Mouse (Mus musculus): Measurements from ENCODE around the gene Ptpro. TPM values are rescaled to one million over a fixed set of nuclear protein-coding genes. Genes with fewer than 3 reads are reported as not detected.

Gene Ptpro
- polyA plus RNA-seq, 1 experiment from 2014 or later = 4.5 TPM

DNA sequence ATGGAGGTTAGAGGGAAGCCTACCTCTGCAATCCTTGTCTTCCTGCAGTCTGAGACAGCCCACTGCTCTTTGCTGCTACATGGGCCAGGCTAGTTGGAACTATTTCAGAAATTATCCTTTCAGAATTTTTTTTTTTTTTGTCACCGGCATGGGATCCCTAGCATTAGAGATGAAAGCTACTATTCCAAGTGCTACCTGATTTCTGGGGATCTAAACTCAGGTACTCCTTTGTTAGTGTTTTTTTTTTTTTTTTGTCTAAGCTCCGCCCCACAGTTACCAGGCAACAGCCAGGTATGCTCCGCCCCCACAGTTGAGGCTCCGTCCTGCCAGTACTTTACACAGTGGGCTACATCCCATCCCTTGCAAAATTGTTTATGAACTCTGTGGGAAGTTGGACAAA is 76.1 kb downstream of the Ptpro start:
- Histone ChIP-seq H3K36me3 (replicated peaks; ENCODE audit: control insufficient read depth, insufficient read depth, low read depth, low read length) (no peaks in the 10 kb centered on the region), H3K27me3 (ENCODE audit: control insufficient read depth, insufficient read depth, low read length) (no peaks in the 10 kb centered on the region), H3K9ac (replicated peaks; ENCODE audit: low read length) (no peak overlapping the region), H3K27ac (replicated peaks; ENCODE audit: low read depth, low read length) (no peak overlapping the region), H3K9me3 (replicated peaks; ENCODE audit: control insufficient read depth, low read length) (no peaks in the 10 kb centered on the region), H3K4me2 (ENCODE audit: low read depth, low read length) (no peak overlapping the region), H3K4me3 (ENCODE audit: low read depth, low read length) (no peak overlapping the region), H3K4me1 (ENCODE audit: control insufficient read depth, insufficient read depth, low read length) (no peaks in the 10 kb centered on the region)
- DNase-seq (ENCODE audit: low spot score) (no peak), ATAC-seq (replicated peaks; ENCODE audit: insufficient number of reproducible peaks, low FRiP score, low TSS enrichment, low read depth) (no peak)
- whole genome bisulfite sequencing = 69% methylated on average over 4 of the region's 4 CpGs

DNA sequence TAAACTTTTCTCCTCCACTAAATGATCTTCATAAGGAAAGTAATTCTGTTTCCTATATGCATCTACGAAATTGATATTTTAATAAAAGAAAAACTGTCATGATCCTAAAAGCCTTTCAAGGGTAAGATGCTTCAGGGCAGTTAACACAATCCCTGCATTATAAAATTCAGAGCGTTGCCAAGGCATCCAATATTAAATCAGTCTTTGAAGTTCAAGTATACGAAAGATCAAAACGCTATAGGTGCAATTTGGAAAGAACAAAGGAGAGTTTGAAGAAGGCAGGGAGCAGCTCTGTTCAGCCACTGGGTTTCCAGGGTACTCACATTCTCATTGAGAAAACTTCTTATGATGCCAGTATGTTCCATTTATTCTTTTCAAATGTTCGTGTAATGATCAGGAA is 78.7 kb downstream of the Ptpro start:
- Histone ChIP-seq H3K36me3 (replicated peaks; ENCODE audit: control insufficient read depth, insufficient read depth, low read depth, low read length) (no peaks in the 10 kb centered on the region), H3K9ac (replicated peaks; ENCODE audit: low read length) (no peak overlapping the region), H3K27me3 (ENCODE audit: control insufficient read depth, insufficient read depth, low read length) (no peaks in the 10 kb centered on the region), H3K4me2 (ENCODE audit: low read depth, low read length) (no peak overlapping the region), H3K4me1 (ENCODE audit: control insufficient read depth, insufficient read depth, low read length) (no peaks in the 10 kb centered on the region), H3K27ac (replicated peaks; ENCODE audit: low read depth, low read length) (no peak overlapping the region), H3K4me3 (ENCODE audit: low read depth, low read length) (no peak overlapping the region), H3K9me3 (replicated peaks; ENCODE audit: control insufficient read depth, low read length) (no peaks in the 10 kb centered on the region)
- 72% methylated on average over 5 of the region's 5 CpGs for WGBS
- no peak for ATAC-seq (replicated peaks; ENCODE audit: insufficient number of reproducible peaks, low FRiP score, low TSS enrichment, low read depth)
- no peak for DNase-seq (ENCODE audit: low spot score)

DNA sequence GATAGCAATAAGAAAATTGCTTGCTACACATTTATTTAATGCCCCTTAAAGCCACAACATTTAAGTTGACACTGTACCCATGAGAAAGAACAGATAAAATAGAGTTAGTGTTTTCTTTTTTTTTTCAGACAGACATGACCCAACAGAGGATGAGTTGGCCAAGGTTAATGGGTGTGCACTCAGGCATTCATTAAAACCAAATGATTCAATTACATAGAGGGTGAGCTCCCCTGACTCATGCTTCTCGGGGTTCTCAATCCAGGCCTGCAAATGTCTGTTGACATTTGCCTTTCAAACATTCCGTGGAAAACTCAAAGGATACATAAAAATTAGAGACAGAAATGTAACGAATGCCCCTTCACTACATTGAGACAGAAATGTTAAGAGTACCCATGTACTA is 79.7 kb downstream of the Ptpro start:
- no peak overlapping the region for H3K27ac ChIP-seq (replicated peaks; ENCODE audit: low read depth, low read length)
- 82% methylated on average over 3 of the region's 3 CpGs for WGBS
- H3K9me3 ChIP-seq (replicated peaks; ENCODE audit: control insufficient read depth, low read length) = no peaks in the 10 kb centered on the region
- no peak overlapping the region for H3K9ac ChIP-seq (replicated peaks; ENCODE audit: low read length)
- H3K4me1 ChIP-seq (ENCODE audit: control insufficient read depth, insufficient read depth, low read length) = no peaks in the 10 kb centered on the region
- H3K4me3 ChIP-seq (ENCODE audit: low read depth, low read length) = no peak overlapping the region
- H3K36me3 ChIP-seq (replicated peaks; ENCODE audit: control insufficient read depth, insufficient read depth, low read depth, low read length) = no peaks in the 10 kb centered on the region
- H3K27me3 ChIP-seq (ENCODE audit: control insufficient read depth, insufficient read depth, low read length) = no peaks in the 10 kb centered on the region
- DNase-seq (ENCODE audit: low spot score) (no peak), ATAC-seq (replicated peaks; ENCODE audit: insufficient number of reproducible peaks, low FRiP score, low TSS enrichment, low read depth) (no peak)
- H3K4me2 ChIP-seq (ENCODE audit: low read depth, low read length) = no peak overlapping the region

DNA sequence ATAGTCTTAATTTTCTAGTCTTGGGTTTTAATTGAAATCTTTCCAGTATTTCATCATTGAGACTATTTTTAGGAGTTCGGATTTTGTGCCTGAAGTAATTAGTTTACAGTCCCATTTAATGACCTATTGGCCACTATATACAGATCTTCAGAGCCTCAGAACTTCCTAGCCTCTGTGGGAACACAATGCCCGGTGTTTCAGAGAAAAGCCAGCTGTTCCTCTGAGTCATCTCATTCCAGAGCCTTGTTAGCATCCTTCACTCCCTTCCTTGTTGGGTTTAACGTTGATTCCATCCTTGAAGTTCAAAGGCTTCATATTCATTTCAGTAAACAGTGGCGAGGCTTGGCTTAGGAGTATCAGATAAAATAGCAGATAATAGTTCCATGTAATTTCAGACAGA is 87.0 kb downstream of the Ptpro start:
- WGBS = 71% methylated on average over 4 of the region's 4 CpGs
- DNase-seq (ENCODE audit: low spot score) (no peak), ATAC-seq (replicated peaks; ENCODE audit: insufficient number of reproducible peaks, low FRiP score, low TSS enrichment, low read depth) (no peak)
- H3K4me1 ChIP-seq (ENCODE audit: control insufficient read depth, insufficient read depth, low read length) = no peaks in the 10 kb centered on the region
- no peaks in the 10 kb centered on the region for H3K36me3 ChIP-seq (replicated peaks; ENCODE audit: control insufficient read depth, insufficient read depth, low read depth, low read length)
- H3K9me3 ChIP-seq (replicated peaks; ENCODE audit: control insufficient read depth, low read length) = no peaks in the 10 kb centered on the region
- no peak overlapping the region for H3K9ac ChIP-seq (replicated peaks; ENCODE audit: low read length)
- no peak overlapping the region for H3K27ac ChIP-seq (replicated peaks; ENCODE audit: low read depth, low read length)
- H3K4me3 ChIP-seq (ENCODE audit: low read depth, low read length) = no peak overlapping the region
- no peaks in the 10 kb centered on the region for H3K27me3 ChIP-seq (ENCODE audit: control insufficient read depth, insufficient read depth, low read length)
- no peak overlapping the region for H3K4me2 ChIP-seq (ENCODE audit: low read depth, low read length)

DNA sequence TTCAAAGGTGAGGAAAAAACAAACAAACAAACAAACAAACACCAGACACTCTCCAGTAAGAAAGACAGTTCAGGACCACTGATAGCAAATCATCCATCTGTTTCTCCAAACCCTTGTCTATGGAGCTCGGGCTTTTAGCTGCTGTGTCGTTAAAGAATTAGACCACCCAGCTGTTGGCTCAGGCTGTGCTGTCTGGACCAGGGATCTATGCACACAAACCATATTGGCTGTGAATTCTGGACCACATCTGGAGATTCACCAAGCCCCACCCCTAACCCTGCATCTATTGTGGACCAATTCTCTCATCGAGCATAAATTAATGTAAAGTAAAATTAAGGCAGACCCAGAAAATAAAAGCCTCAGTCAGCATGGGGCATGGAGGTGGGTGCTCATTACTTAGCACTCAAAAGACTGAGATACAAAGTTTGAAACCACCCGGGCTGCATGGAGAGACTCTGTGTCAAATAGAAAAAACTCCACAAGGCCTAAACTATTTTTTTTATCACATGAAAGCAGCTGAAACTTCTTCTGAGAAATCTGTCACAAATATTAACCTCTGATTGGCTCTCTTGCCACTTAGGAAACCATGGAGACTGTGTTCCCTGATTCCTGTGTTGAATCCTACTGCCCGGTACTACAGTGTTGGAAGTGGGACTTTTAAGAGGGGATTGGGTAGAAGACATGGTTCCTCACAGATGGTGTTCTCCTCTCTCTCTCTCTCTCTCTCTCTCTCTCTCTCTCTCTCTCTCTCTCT is 91.7 kb downstream of the Ptpro start:
- Histone ChIP-seq H3K9me3 (replicated peaks; ENCODE audit: control insufficient read depth, low read length) (no peaks in the 10 kb centered on the region), H3K9ac (replicated peaks; ENCODE audit: low read length) (no peak overlapping the region), H3K4me3 (ENCODE audit: low read depth, low read length) (no peak overlapping the region), H3K27me3 (ENCODE audit: control insufficient read depth, insufficient read depth, low read length) (no peaks in the 10 kb centered on the region), H3K4me1 (ENCODE audit: control insufficient read depth, insufficient read depth, low read length) (no peaks in the 10 kb centered on the region), H3K36me3 (replicated peaks; ENCODE audit: control insufficient read depth, insufficient read depth, low read depth, low read length) (no peaks in the 10 kb centered on the region), H3K4me2 (ENCODE audit: low read depth, low read length) (no peak overlapping the region), H3K27ac (replicated peaks; ENCODE audit: low read depth, low read length) (no peak overlapping the region)
- DNase-seq (ENCODE audit: low spot score) (no peak), ATAC-seq (replicated peaks; ENCODE audit: insufficient number of reproducible peaks, low FRiP score, low TSS enrichment, low read depth) (no peak)
- WGBS = 65% methylated on average over 5 of the region's 5 CpGs

DNA sequence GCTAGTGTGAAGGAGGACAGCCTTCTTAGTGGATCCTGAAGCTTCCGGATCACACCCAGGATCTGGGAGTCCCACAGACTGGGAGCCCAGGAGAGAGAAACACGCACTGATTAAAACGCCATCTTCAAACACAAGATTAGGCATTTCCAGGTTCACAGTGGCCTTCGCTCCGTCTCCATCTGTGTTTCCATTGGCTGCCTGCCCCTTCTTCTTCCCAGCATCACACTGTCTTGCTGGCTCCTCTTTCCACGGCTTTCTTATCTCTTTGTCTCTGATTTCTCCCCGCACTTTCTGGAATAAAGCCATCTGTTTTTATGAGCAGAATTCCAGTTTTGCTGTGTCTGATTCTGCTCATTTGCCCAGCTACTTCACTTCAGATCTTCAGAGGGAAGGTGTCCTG is 108.0 kb downstream of the Ptpro start:
- Histone ChIP-seq H3K27me3 (ENCODE audit: control insufficient read depth, insufficient read depth, low read length) (no peaks in the 10 kb centered on the region), H3K4me2 (ENCODE audit: low read depth, low read length) (no peak overlapping the region), H3K9me3 (replicated peaks; ENCODE audit: control insufficient read depth, low read length) (no peaks in the 10 kb centered on the region), H3K4me3 (ENCODE audit: low read depth, low read length) (no peak overlapping the region), H3K27ac (replicated peaks; ENCODE audit: low read depth, low read length) (no peak overlapping the region), H3K4me1 (ENCODE audit: control insufficient read depth, insufficient read depth, low read length) (no peaks in the 10 kb centered on the region), H3K9ac (replicated peaks; ENCODE audit: low read length) (no peak overlapping the region), H3K36me3 (replicated peaks; ENCODE audit: control insufficient read depth, insufficient read depth, low read depth, low read length) (no peaks in the 10 kb centered on the region)
- 93% methylated on average over 7 of the region's 7 CpGs for WGBS
- DNase-seq (ENCODE audit: low spot score) (no peak), ATAC-seq (replicated peaks; ENCODE audit: insufficient number of reproducible peaks, low FRiP score, low TSS enrichment, low read depth) (no peak)

DNA sequence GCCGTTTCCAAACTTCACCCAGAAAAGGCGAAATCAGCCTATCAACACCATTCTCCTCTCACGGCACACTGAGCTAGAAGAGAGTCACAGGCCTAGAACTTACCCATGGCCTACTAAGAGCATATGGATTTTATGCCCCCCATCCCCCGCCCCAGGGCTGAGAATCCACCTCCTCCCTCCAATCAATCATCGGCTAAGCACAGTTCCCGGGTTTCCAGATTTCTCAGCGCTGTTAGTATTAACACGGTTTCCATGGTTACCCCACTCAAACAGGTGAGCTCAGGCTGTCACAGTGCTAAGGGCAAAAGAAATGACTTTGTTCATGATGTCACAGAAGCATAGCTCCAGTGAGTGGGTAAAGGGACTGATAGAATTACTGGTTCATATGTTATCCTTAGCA is 110.1 kb downstream of the Ptpro start:
- no peak overlapping the region for H3K9ac ChIP-seq (replicated peaks; ENCODE audit: low read length)
- H3K4me2 ChIP-seq (ENCODE audit: low read depth, low read length) = no peak overlapping the region
- H3K27ac ChIP-seq (replicated peaks; ENCODE audit: low read depth, low read length) = no peak overlapping the region
- H3K4me1 ChIP-seq (ENCODE audit: control insufficient read depth, insufficient read depth, low read length) = no peaks in the 10 kb centered on the region
- H3K9me3 ChIP-seq (replicated peaks; ENCODE audit: control insufficient read depth, low read length) = no peaks in the 10 kb centered on the region
- ATAC-seq (replicated peaks; ENCODE audit: insufficient number of reproducible peaks, low FRiP score, low TSS enrichment, low read depth) (peak; percentile 67), DNase-seq (ENCODE audit: low spot score) (peak; percentile 43)
- H3K36me3 ChIP-seq (replicated peaks; ENCODE audit: control insufficient read depth, insufficient read depth, low read depth, low read length) = no peaks in the 10 kb centered on the region
- H3K4me3 ChIP-seq (ENCODE audit: low read depth, low read length) = no peak overlapping the region
- H3K27me3 ChIP-seq (ENCODE audit: control insufficient read depth, insufficient read depth, low read length) = no peaks in the 10 kb centered on the region
- 60% methylated on average over 8 of the region's 8 CpGs for WGBS

DNA sequence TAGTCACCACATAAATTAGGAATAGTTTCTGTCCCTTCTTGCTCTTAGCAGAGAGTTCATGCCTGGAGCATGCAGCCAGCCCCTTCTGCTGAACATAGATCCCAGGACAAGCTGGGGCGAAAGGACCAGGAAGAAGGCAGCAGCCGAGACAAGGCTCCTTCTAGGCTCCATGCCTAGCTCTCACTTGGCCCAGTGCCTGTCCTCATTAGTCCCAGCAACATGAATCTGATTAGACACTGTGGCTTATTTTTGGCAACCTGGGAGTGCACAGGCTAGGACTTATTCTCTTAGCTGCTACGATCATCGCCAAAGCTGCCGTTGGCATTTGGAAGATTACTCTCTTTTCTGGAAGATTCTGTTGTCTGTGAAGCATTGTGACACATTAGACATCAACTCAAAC is 112.6 kb downstream of the Ptpro start:
- Histone ChIP-seq H3K27me3 (ENCODE audit: control insufficient read depth, insufficient read depth, low read length) (no peaks in the 10 kb centered on the region), H3K4me3 (ENCODE audit: low read depth, low read length) (no peak overlapping the region), H3K36me3 (replicated peaks; ENCODE audit: control insufficient read depth, insufficient read depth, low read depth, low read length) (no peaks in the 10 kb centered on the region), H3K9ac (replicated peaks; ENCODE audit: low read length) (no peak overlapping the region), H3K4me2 (ENCODE audit: low read depth, low read length) (no peak overlapping the region), H3K27ac (replicated peaks; ENCODE audit: low read depth, low read length) (no peak overlapping the region), H3K9me3 (replicated peaks; ENCODE audit: control insufficient read depth, low read length) (no peaks in the 10 kb centered on the region), H3K4me1 (ENCODE audit: control insufficient read depth, insufficient read depth, low read length) (no peaks in the 10 kb centered on the region)
- 80% methylated on average over 5 of the region's 5 CpGs for WGBS
- ATAC-seq (replicated peaks; ENCODE audit: insufficient number of reproducible peaks, low FRiP score, low TSS enrichment, low read depth) (no peak), DNase-seq (ENCODE audit: low spot score) (no peak)

All from embryonic facial prominence, embryonic 11.5 days (tissue).